Mouse (Mus musculus): ENCODE measurements around the gene Hoxa1. TPM values are rescaled to one million over a fixed set of nuclear protein-coding genes. Genes with fewer than 3 reads are reported as not detected.

Hoxa1 gene
- total RNA-seq, 4 experiments from 2014 or later = not detected

DNA sequence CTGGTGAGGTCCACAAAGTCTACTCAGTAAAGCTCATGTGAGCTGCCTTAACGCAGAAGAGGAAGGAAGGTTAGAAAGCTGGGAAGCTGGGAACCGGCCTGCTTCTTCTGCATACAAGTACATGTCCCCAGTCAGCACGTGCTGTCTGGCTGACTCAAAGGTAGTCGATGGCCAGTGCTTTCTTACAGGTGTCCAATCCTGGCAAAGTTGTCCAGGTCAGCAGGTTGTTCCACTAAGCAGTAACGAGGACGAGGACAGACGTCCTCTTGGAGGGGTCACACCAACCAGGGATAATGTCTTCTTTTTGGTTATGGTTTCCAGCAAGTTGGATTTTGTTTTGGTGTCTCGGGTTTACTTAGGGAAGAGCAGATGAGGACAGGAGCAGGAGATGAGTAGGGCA, 31.8 kb upstream of the Hoxa1 start:
- no peak for DNase-seq (ENCODE audit: low spot score in 2 of 2)

DNA sequence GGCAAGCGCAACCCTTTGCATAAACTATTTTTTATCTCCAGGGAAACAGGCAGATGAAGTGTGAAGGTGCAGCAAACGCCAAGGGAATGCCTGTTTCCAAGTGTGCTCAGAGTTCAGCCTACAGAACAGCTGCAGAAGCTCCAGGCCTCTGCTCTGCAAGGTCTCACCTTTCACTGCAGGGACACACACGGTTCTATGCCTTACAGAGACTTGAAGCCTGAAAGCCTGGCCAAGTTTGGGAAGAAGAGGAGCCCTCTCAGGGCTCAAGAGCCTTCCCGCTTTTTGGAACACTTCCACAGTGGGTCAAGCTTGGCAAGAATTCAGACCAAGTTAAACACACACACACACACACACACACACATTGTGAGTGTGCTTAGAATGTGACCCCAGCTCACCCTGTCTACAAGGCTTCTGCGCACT, 31.1 kb upstream of the Hoxa1 start:
- DNase-seq (ENCODE audit: low spot score in 2 of 2) = no peak

DNA sequence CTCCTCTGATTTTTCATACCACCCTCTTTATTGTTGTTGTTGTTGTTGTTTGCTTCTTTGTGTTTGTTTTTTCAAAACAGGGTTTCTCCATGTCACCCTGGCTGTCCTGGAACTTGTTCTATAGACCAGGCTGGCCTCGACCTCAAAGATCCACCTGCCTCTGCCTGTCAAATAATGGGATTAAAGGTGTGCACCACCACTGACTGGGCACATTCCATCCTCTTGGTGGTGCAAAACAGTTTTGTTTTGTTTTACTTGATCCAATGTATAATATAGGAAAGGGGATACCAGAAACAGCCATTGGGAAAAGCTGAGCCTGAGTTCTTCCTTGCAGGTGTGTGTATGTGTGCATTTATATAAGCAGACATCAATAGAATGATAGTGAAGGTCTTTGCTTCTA, 28.4 kb upstream of the Hoxa1 start:
- DNase-seq (ENCODE audit: low spot score in 2 of 2) = no peak

DNA sequence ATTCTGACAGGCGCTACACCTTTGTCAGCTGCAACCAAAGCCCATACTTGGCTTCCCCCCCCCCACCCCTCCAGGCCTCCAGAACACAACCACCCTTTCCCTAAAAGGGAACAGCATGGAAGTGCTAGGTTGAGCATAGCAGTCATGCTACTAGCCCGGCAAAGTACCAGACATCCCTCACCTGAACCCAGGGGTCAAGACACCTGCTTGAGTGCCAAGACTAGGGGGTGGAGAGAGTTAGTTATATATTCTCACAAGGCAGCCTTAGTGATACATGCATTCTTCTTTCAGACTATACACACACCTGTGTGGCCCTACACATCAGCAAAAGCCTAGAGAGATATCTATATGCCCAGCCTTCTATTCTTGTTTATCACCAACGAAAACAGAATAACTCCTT, 27.7 kb upstream of the Hoxa1 start:
- no peak for DNase-seq (ENCODE audit: low spot score in 2 of 2)

DNA sequence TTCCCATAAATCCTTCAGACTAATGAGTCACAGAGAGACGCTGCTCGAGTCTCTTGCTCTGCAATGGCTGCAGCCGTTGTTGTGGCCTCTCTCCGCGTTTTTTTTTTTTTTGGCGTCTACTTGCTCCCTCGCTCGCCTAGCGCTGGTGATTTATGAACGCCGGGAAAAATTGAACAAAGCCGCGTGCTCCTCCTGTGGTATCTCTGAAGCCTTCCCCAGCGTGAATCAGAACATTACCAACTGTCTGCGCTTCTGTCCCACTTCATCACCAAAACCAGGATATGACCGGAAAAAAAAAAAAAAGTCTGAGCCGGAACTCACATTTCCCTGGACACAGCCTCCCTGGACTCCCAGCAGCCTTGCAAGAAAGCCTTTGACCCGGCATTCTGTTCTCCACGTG, 27.1 kb upstream of the Hoxa1 start:
- no peak for DNase-seq (ENCODE audit: low spot score in 2 of 2)

DNA sequence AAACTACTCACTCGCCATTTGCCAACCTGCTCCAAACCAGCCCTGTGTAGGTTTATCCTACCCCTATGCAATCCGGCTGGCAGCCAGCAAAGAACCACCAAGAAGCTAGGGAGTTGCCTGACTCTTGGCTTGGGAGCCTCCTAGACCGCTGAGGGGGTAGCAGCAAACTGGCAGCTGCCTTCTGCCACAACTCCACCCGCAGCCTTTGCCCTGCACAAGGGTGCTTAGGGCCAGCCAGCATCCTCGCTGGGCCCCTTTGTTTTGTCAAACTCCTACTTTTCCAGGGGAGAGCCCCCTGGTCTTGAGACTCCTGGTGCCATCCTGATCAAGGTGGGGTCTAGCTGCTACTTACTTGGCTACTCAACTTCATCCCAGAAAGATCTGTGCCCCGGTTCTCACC, 26.6 kb upstream of the Hoxa1 start:
- DNase-seq (ENCODE audit: low spot score in 2 of 2) = no peak

DNA sequence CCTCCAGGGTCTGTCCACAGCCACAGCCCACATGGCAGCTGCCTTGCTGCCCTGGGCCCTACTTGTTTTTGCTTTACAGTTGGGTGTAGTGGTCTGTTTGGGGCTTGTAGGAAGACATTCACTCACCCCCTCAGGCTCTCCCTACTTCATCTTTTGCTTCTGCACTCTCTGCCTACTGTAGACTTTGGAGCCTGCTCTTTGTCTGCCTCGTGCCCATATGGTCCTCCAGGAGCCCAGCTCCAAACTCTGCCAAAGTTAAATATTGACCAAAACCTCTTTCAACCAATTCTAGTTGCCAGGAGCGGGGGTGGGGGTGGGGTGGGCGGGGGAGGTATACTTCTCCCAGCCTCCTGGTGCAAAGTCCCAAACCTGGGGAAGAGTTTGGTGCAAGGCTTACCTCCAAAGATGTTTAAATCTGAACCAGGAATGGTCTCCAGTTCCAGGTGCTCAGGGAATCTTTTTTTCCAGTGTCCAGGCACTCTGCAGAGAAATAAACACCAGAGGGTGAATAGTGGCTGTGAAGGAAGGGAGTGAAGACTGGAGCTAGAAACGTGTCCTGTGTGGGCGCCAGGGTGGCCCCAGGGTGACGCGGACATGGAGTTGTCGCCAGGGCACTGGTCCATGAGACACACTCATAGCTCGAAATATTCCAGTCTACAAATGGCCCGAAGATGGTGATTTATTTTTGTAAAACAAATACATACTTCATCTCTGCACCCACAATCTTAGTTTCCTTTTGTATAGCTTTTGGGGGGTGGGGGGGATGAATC, 25.4 kb upstream of the Hoxa1 start:
- DNase-seq (ENCODE audit: low spot score in 2 of 2) = no peak

DNA sequence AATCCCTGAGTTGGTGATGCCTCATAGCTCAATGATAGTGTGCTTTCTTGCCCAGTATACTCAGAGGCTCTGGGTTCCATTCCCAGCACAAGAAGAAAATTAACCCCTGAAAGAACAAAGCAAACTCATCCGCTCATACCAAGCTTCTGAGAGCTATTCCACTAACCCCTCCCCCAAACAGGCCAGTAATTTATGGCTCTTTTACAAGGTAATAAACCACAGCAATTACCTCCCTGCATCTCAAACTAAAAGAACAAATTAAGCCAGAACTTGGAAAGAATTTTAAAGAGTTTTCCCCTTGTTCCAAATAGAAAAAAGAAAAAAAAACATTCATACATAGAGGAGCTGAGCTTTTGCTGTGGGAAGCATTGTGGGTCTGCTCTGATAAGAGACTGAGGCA, 24.7 kb upstream of the Hoxa1 start:
- DNase-seq (ENCODE audit: low spot score in 2 of 2) = no peak

DNA sequence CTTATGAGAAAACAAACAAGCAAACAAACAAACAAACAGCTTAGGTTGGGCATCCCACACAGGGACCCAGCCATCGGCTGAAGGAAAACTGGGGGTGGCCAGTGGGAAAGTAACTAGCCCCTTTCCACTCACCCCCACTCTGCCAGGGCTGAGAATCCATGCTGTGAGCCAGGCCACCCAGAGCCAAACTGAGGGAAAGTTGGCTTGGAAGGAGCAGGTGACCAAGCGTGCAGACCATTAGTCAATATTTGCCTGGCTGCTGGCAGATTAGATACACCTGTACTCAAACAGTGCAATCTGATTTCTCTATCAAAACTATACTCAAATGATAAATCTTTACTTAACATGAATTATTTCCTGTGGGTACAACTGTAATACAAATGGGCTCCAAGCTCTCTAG, 23.9 kb upstream of the Hoxa1 start:
- DNase-seq (ENCODE audit: low spot score in 2 of 2) = no peak

DNA sequence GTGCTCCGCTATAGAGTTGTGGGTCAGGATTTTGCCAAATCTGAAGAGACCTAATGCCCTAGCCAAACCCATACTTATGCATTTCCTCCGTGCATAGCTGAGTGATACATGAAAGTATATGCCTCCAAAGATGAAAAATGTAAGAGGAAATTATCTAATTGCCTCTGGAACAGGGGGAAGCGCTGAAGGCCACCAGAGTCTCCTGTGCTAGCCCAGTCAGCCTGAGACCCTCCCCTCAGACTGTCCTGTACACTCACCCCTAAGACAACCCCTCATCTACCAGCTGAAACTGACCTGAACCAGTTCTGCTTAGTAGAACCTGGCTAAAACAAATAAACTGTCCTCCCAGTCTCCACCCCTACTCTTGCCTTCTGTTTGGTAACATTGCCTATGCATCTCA, 22.6 kb upstream of the Hoxa1 start:
- no peak for DNase-seq (ENCODE audit: low spot score in 2 of 2)

DNA sequence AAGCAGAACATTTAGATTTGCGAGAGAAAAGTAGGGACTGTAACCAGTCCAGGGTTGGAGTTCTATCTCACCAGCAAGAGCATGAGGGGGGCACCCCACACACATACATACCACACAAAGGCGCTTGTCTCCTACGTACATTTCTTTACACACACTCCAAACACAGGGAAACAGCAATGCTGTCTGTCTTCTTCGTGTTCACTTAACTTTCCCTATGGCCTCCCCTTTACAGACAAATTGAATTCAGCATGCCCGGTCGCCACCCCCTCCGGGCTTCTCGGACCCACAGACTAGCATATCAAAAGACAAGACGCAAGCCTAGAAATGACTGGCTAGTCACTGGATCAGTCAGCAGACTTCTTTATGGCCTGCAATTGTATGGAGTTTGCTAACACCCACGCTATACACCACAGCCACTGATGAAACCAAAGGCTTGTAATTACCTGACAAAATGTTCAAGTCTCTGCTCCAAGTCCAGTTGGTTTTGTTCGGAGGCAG, 22.1 kb upstream of the Hoxa1 start:
- no peak for DNase-seq (ENCODE audit: low spot score in 2 of 2)

DNA sequence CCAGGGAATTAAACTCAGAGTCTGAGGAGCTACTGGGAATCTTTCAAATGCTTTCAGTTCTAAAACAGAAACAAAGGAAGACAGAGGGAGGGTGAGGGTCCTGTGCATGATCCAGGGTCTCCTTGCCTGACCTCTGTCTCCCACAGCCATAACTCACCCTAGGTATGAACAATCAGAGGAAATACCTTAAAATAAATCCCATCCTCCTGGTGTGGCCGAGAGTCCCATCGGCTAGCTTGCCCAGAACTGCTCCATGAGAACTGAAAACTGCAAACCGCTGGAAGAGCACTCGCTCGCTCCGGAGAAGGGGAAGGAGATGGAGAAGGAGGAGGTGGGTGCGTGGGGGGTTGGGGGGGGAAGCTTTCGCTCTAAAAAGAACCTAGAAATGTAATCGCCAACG, 21.6 kb upstream of the Hoxa1 start:
- no peak for DNase-seq (ENCODE audit: low spot score in 2 of 2)

DNA sequence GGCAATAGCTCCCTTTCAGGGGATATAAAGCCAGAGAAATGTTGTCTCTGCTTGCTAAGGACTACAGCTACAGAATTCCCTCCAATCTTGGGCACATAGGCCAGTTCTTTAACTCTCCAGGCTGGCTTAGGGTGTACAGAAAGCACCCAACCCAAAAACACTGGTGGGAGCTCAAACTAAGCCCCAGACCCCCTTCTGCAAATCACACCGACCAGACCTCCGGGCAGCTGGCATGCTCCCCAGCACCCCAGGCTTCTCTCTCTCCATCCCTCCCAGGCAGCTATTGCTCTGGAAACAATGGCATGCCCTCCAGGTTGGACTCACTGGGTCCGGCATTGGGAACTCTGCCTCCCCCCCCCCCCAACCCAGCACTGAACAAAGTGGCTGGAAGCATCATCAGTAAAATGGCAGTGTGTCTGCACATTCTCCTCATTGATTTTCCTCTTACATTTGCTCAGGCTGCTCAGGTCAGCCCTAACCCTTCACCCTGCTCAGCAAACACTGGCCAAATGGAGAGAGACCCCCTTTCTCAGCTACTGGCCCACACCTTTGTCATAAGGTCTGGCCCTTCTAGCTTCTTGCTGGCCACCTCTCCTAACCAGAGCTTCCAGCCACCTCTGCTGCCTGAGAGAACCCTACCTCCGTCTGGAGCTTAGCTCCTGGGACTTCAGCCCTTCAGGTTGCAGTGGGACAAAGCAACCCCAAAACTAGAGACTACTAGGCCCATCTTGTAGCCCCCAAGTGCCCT, 21.0 kb upstream of the Hoxa1 start:
- no peak for DNase-seq (ENCODE audit: low spot score in 2 of 2)

DNA sequence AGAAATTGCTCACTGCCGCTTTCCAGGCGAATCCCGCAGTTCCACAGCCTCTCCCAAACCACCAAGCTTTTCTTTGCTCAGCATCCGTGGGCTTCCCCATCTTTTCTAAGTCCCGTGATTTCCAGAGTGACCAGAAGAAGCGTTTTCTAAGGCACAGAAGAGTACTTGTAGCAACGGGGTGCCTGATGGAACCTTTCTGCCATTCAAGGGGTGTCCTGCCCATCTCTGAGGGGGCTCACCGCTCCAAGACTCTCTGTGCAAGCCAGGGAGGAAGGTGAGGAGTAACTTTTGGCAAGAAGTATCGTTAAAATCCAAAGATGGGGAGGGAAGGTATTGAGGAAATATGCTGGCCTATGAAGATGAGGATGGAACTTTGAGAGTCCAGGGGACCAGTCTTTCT, 19.7 kb upstream of the Hoxa1 start:
- no peak for DNase-seq (ENCODE audit: low spot score in 2 of 2)

DNA sequence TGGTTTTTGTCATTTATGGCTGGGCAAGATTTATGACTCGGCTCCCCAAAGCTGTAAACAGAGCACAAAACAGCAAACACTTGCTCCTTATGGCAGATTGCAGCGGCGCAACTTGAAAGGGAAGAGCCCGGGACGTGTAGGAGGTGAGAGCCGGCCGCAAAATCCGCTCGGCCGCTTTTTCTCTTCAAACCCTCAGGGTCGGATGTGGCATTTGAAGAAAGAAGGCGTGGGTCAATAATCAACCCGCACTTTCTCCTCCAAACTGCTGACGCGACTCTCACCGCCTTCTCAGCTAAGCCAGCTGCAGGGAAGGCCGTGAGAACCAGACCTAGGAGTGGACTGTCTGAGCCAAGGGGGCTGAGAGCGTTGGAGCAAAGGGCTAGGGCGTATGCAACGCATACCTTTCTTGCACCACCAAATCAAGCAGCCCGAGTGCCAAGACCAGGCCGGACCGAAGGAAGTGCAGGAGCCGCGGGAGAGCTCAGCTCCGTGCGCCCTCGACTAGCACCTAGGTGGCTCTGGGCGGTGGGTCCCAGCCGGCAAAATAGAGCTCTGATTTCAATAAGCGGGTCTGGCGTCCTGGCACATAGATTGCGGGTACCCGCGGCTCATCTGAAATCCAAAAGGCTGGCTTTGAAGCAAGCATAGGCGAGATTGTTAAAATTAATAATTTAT, 19.1 kb upstream of the Hoxa1 start, which contains the start of gene 5730596B20Rik:
Gene 5730596B20Rik, plus strand, starts transcription at position 438 of the 675 bp plus-strand sequence.
- no peak for DNase-seq (ENCODE audit: low spot score in 2 of 2)

DNA sequence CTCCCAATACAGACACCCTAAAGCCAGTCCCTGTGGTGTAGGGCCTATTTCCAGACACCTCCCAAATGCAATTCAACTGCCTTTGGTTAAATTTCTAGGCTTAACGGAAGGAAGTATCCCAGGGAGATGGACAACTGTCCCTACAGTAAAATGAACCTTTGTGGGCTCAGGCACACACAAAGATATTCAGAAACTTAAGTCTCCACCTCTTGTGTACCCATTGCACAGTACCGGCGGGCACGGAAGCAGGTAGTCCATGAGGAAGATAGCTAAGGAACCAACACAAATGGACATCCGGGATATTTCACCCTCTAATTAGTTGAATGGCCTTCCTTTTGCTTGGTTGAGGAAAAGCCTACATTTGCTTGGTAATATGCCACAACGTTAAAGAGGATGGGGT, 18.3 kb upstream of the Hoxa1 start:
- DNase-seq (ENCODE audit: low spot score in 2 of 2) = no peak

DNA sequence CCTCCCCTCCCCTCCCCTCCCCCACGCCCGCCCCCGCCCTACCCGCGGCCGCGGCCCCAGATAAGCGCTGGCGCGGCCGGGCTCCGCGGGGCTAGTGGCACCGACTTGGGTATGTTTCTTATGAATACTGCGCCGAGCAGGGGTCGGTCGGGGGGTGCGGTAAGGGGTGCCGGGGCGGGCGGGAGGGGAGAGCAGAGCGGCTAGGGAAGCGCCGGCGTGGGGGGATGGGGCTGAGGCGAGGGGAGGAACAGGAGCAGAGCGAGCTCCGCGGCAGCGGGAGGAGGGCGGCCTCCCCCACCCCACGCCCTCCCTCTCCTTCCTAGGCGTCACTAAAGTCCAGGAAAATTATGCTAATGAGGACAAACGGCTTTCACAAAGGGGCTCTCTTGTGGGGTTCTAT, 17.7 kb upstream of the Hoxa1 start:
- no peak for DNase-seq (ENCODE audit: low spot score in 2 of 2)

DNA sequence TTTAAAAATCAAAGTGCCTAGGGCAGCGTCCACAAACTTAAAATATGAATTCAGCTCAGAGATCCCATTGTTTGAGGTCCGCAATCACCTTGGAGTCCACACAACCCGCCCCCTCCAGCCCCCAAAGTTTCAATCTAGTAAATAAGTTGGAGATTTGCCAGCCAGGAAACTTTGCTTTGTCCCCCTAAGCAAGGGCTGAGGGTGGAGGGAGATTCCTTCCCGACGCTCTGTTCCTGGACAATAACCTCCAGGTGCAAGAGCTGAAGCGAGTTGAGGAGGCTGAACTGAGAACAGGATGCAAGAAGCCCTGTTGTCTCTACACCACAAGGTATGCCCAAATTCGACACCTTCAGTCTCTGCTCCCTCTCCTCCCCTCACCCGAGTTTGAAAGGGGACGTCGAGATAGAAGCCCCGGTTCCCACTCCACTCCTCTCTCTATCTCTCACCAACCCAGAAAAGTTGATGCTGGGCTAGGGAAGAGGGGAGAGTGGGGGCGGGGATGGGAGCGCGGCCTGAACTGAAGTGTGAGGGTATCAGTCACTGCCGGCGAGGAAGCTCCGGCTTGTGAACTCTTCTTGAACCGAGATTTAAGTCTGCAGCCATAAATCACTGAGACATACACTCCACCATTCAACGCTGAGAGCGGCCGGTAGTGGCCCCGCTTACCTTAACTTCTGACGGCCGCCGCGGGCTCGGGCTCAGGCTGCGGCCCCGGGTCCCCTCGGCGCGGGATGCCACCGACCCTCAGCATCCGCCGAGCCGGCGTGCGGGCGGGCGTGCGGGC, 17.0 kb upstream of the Hoxa1 start:
- DNase-seq (ENCODE audit: low spot score in 2 of 2) = no peak

DNA sequence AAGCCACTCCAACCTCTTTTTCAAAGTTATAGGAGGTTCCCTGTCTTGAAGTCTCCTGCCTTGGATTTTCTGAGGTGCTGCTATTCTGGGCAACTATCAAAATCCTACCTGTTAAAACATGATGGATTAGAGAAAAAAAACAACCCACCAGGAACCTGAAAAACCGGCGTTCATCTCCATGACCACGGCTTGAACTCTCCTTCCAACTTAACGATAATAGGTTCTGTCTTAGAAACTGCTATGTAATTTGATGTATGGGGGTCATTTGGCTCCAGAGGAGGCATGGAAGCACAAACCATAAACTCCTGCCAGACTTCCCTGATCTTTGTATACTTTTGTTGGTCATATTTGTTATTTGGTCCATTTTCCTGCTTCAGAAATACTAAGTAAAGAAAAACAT, 15.5 kb upstream of the Hoxa1 start:
- no peak for DNase-seq (ENCODE audit: low spot score in 2 of 2)

DNA sequence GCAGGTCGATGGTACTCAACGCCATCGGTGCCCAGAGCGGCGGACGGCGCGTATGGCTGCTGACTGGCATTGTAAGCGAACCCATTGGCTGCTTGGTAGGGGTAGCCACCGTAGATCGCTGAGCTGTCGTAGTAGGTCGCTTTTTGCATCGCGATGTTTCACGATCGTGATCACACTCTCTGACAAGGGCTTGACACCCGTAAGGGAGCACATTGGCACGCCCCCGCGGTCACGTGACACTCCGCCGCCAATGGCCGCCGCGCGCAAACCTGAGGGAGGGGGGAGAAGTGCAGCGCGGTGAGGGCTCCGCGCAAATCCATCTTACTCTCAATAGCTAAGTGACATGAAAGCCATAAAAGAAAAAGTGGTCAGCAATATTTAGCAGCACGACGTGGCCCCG, 14.4 kb upstream of the Hoxa1 start:
- DNase-seq (ENCODE audit: low spot score in 2 of 2) = no peak

DNA sequence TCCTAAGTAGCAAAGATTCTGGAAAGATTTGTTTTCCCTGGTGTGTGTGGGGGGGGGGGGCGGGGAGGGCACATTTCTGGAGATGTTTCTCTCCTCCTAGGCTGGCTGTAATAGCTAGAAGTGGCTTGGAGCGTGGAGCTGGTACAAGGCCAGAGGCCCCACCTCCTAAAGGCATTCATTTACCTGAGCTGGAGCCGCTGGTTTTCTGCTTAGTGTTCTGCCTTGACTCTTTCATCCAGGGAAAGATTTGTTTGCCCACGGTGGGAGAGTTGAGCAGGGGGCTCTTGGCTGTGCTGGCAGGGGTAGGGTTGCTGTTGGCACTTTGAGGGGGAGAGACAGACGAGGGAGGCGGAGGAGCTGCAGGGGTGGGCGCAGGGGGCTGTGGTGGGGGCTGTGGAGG, 13.8 kb upstream of the Hoxa1 start:
- DNase-seq (ENCODE audit: low spot score in 2 of 2) = no peak

DNA sequence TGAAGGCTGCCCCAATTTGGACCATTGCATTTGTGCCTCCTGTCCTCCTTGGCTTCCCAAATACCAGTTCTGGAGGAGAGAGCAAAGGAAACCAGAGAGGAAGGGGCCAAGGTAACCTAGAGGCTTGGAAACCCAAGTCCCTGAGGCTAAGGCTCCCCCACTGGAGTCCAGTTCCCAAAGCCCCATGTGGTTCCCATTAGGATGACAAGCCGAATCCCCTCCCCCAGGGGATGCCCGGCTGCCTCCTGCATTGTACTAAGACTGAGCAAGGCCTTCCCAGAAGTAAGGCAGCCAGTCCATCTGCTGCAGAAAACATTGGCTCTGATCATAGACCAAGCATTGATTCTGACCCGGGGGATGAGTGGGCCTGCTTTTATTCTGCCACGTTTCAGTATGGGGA, 13.2 kb upstream of the Hoxa1 start:
- no peak for DNase-seq (ENCODE audit: low spot score in 2 of 2)
